Mouse (Mus musculus) cerebellum, postnatal 4 days (tissue): ENCODE measurements at regions not wholly inside any gene's neighbourhood (a gene's known extent, or its start where the extent isn't known, plus 50 kb on each side); places are given as distances from the start of the nearest gene placed in this dataset.
A peak's percentile ranks its signal among the peaks of the same experiment; 100 is the strongest.

ENCODE experiments used
- DNase-seq, 2 experiments: peaks; one replicate each; pipeline ENCODE4 v3.0.0; 2022; ENCODE audit warnings: low spot score in 2 of 2, mixed read lengths in 1 of 2

DNA sequence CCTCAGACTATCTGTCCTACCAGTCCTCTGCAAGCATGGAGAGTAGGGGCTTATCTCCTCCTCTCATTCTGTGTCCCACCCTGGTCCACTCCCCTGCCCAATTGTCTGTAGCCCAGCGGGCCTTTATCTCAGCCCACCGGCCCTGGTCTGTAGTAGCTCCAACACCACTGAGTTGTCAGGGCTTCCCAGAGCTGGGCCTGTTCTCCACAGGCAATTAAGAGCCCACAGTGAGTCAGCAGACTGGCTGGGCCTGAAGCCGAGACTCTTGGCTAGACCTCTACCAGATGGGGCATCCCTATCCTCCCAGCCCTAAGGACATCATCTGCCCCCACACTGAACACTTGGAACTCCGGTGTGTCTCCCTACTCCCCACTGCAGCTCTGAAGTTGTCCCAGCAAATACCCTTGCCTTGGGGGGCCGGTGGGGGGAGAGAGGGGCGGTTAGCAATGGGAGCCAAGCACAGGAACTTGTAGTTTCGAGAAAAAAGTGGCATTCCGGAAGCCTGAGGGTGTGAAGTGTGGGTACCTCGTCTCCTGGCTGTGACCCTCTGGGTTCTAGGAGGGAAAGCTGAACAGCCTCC, 64.7 kb upstream of the Dlg1 start:
- peak in 1 of 2 experiments; percentile 24 for DNase-seq

DNA sequence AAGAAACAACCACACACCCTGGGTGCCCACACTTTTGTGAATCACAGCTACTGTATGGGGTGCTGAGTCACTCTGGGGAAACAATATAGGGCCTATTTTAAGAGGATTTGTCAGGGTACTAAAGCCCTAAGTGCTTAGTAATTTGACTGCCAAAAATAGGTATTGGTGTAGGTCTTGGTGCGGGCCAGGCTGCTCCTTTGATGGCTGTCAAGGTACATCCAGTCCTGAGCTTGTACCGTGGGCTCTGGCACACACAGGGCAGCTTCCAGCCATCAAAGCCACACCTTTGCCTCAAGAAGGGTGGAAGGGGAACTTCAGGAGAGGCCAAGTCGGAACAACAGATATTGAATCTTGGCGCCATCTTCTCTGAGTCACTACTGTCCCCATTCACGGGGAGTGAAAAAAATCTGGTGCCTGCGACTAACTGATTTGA, 64.2 kb upstream of the Dlg1 start:
- DNase-seq: no peak

DNA sequence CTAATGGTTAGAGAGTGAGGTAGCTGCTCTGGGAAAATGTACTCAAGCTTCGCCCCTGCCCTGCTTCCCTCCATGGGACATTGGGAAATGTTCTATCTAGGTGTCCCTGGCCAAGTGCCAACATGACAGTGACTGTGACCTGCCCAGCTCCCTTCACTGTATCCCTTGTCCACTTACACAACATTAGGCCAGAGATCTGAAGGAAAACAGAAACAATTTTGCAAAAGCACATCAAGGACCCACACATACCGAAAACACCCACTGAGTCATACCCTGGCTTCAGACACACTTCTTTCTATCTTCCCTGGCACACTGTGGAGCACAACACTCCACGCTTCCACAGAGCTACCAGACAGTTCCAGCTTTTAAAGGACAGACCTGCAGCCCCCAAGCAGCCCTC, 62.0 kb upstream of the Dlg1 start:
- no peak for DNase-seq

DNA sequence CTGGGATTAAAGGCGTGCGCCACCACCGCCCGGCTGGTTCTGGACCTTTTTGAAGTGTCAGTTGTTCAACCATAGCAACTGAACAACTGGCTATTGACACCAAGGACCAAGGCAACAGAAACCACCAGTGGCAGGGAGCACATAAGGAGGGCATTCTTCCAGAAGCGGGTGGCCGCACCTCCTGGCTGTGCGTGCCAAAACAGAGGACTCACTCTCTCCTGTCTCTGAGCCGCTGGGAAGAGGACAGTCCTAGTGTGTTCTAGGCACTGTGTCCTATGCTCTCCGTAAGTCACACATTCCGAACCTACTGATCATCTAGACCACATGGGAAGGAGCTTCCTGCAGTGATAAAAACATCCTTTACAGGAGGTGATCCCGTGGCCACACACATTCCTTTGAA, 60.1 kb upstream of the Dlg1 start:
- no peak for DNase-seq

DNA sequence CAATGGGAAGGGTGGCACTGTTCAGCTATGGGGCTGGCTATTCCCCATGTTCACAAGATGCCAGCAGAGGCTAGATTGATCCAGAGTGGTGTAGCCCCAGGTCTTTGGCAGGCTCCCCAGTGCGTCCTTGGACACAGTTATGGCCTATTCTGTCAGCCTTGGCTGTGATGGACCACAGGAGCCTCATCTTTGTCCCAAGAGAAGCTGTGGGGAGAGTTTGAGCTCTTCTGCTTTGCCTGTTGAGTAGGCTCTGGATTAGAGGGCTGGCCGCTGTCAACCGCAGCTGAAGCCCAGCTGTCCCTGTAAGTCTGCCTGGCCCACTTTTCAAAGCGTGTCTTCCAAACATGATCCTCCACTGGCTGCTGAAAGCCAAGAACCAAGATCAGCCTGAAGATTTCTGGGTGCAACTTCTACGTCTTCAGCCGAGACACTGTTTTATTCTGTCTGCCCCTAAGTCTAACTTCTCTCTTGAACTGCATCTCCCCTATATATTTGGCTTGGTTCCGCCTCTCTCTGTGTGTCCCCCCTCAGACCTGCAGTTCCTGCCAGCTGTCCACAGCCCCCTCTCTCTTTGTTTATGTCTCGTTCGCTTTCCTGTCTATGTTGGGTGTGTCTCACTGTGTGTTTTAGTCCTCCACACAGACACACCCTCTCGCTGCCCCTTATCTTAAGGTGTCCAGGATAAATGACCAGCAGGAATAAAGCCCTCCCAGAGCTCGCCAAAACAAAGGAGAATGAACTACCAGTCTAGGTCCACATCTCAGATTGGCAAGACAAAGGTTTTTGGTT, 56.7 kb upstream of the Dlg1 start:
- no peak for DNase-seq

DNA sequence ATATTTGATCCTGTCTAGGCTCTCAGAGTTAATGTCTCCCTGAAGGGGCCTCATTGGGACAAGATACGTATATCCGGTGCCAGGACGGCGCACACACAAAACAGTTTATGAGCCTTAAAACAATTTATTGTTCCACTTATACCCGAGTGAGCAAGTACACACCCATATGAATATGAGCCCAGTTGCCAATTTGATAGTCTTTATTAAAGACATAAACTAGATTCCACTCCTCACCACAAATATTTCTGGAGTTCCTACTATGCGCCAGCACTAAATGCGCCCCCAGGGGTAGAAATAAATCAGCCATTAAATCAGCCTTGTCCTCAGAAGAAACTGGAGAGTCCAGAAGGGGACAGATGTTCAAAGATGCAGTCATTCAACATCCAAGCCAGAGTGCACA, 54.3 kb upstream of the Dlg1 start:
- DNase-seq: no peak

DNA sequence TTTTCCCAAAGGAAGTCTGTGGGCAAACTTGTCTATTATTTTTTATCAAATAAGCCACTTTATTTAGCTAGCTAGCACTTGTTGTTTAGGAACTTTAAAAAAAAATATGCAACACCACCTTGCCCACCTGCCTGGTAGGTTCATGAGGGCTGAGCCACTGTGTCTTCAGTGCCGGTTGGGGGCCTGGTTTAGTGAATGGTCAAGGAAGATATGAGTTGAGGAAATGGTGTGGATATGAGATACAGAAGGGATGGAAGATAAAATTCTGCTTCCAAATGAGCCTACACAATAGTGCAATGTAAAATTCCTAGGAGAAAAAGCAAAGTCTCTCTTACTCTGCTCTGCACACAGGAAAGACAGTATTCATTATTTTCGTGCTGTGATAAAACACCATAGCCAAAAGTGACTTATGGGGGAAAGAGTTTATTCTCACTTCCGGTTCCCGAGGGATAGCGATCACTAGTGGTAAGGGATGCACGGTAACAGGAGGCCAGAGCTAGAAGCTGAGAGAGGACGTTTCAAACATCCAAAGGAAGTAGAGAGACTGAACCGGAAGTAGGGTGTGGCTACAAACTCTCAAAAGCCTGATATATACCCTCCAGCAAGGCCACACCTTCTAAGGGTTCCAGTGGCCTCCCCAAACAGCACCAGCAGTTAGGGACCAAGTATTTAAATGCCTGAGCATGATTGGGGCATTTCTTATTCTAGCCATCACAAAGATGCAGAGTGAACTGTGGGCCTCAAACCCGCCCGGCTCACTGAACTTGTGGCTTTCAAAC, 53.7 kb upstream of the Dlg1 start:
- no peak for DNase-seq
